Mouse (Mus musculus): ENCODE data around the gene Apln.

DNA sequence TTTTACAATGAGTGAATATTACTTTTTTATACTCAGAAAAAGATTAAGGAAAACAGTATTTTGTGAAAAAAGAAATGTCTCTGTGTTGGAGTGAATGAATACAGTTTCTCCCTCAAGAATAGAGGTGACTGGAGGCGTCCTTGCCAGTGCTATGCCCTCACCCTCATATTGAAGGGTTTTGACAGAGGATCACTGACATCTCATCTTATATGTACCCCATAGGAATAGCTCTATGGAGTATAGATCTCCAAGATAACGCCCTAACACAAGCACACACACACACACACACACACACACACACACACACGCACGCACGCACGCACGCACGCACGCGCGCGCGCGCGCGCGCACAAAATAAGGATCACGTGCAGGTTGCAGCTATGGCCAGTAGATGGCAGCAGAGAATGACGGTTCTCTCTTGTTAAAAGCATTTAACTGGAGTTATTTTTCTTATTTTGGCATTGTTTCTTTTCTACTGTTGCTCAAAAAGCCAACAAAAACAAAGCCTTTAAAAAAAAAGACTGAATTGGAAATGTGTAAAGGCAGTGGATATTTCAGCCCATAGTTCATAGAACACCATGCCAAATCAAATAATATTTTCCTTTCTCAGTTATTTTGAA lies 49.5 kb downstream of the Apln start:
- TF ChIP-seq CTCF (IDR thresholded peaks at IDR 0.05; ENCODE audit: low read depth, low read length): no peak
- TF ChIP-seq POLR2A (IDR thresholded peaks at IDR 0.05; ENCODE audit: borderline replicate concordance, low read depth, low read length): no peak

Data from bone marrow macrophage, adult 2 months (primary cell).